Mouse (Mus musculus): ENCODE measurements at regions not wholly inside any gene's neighbourhood (a gene's known extent, or its start where the extent isn't known, plus 50 kb on each side); places are given as distances from the start of the nearest gene placed in this dataset.

- DNase-seq = no peak
Observed at GRCm38 (mm10) chr14:33864796-33865195, 58.6 kb upstream of the Gdf10 start.

GRCm38 (mm10) chr14:33865746-33866145, 57.6 kb upstream of the Gdf10 start:
- DNase-seq = no peak

DNA sequence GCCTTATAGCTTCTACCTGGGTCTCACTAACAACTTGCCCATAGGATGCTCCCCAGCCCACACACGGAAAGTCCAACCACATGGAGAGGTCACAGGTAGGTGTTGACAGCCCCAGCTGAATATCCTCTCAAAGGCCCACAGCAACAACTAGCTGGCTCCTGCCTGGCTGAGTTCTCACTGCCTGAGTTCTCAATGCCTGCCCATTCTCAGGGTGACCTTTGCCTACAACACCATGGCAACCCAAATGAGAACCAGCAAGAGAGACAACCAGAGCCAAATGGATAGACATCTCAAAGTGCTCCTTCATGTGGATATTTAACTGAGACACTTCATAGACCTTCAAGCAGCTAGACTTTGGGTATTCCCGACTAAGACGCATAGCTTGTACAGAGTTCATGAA, 55.7 kb upstream of the Gdf10 start:
- no peak for DNase-seq
